Mouse (Mus musculus) hindbrain, embryonic 13.5 days (tissue): ENCODE results near the gene Pdzd2. TPM values are rescaled to one million over a fixed set of nuclear protein-coding genes. Genes with fewer than 3 reads are reported as not detected.

Experiments
- ATAC-seq: fragments of 200-750 bp; cut with Nextera tagmentation; 2 replicates; pipeline ENCODE4 v1.8.0; 2017; ENCODE audit warnings: moderate TSS enrichment; ENCODE audit not compliant: low FRiP score
- H3K27ac ChIP-seq: fragments of 300-500 bp; sonication (generic); 2 replicates; pipeline ENCODE4 v1.5.1; 2015; ENCODE audit warnings: inconsistent platforms, mild to moderate bottlenecking, moderate library complexity
- H3K27me3 ChIP-seq: fragments of 300-500 bp; sonication (generic); 2 replicates; pipeline ENCODE4 v1.6.1; 2015; ENCODE audit warnings: mild to moderate bottlenecking, inconsistent platforms
- H3K36me3 ChIP-seq: fragments of 300-500 bp; sonication (generic); 2 replicates; pipeline ENCODE4 v1.6.1; 2015; ENCODE audit warnings: mild to moderate bottlenecking, inconsistent platforms
- H3K4me1 ChIP-seq: fragments of 300-500 bp; sonication (generic); replicated peaks from 2 replicates; pipeline ENCODE4 v1.6.1; 2015; ENCODE audit warnings: inconsistent platforms
- H3K4me2 ChIP-seq: fragments of 300-500 bp; sonication (generic); 2 replicates; pipeline ENCODE4 v1.6.1; 2015; ENCODE audit warnings: inconsistent platforms, mild to moderate bottlenecking, moderate library complexity
- H3K4me3 ChIP-seq: fragments of 300-500 bp; sonication (generic); 2 replicates; pipeline ENCODE4 v1.5.1; 2015; ENCODE audit warnings: mild to moderate bottlenecking, inconsistent platforms
- H3K9ac ChIP-seq: fragments of 300-500 bp; sonication (generic); 2 replicates; pipeline ENCODE4 v1.6.1; 2015; ENCODE audit warnings: mild to moderate bottlenecking, inconsistent platforms
- H3K9me3 ChIP-seq: fragments of 300-500 bp; sonication (generic); 2 replicates; pipeline ENCODE4 v1.6.1; 2016; ENCODE audit warnings: inconsistent platforms
- WGBS: fragments of 180-500 bp; shearing (Covaris S2); methylation state at CpG from one replicate; pipeline ENCODE4 v1.1.7; 2015; 5-methylcytosine and 5-hydroxymethylcytosine counted together
- polyA plus RNA-seq: library from polyadenylated mRNA; unstranded; fragments of >200 nt; fragmentation: Nextera tagmentation; extraction: Ambion mirVana; gene quantifications from 2 replicates; pipeline ENCODE4 v1.2.1, GENCODE M21; 2015

Pdzd2 gene
- polyA plus RNA-seq, 1 experiment from 2014 or later = 12.3 TPM

GRCm38 (mm10) chr15:12334381-12334780 is 405.3 kb downstream of the Pdzd2 start:
- H3K9ac ChIP-seq = no peak overlapping the region
- H3K27ac ChIP-seq = no peak overlapping the region
- no peaks in the 10 kb centered on the region for H3K27me3 ChIP-seq
- H3K36me3 ChIP-seq = no peaks in the 10 kb centered on the region
- H3K4me2 ChIP-seq = no peak overlapping the region
- ATAC-seq = no peak
- H3K4me1 ChIP-seq = peaks cover 12% of the 10 kb centered on the region
- no peak overlapping the region for H3K4me3 ChIP-seq
- H3K9me3 ChIP-seq = no peaks in the 10 kb centered on the region
- 86% methylated on average over 4 of the region's 4 CpGs for WGBS

DNA sequence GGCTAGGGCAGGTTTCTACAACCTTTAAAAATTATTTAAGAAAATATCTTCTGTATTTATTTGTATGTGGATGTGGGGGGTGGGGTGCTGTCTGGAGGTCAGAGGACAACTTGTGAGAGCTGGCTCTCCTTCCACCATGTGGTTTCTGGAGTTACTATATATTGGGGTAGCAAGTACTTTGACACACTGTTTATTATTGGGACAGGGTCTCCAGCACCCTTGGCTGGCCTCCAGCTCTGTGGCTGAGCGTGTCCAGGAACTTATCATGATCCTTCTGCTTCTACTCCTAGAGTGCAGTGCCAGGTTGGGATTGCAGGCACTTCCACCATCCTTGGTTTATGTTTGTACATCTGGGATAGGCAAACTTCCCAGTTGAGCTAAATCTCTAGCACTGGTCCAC is 408.4 kb downstream of the Pdzd2 start:
- no peak overlapping the region for H3K4me2 ChIP-seq
- no peak overlapping the region for H3K27ac ChIP-seq
- H3K27me3 ChIP-seq = no peaks in the 10 kb centered on the region
- peaks cover 12% of the 10 kb centered on the region for H3K4me1 ChIP-seq
- no peak overlapping the region for H3K9ac ChIP-seq
- WGBS = 61% methylated on average over 1 of the region's 1 CpGs
- H3K9me3 ChIP-seq = no peaks in the 10 kb centered on the region
- no peaks in the 10 kb centered on the region for H3K36me3 ChIP-seq
- no peak for ATAC-seq
- H3K4me3 ChIP-seq = no peak overlapping the region

GRCm38 (mm10) chr15:12330892-12331291 is 408.8 kb downstream of the Pdzd2 start:
- Histone ChIP-seq H3K4me3 (no peak overlapping the region), H3K4me2 (no peak overlapping the region), H3K27ac (no peak overlapping the region), H3K27me3 (no peaks in the 10 kb centered on the region), H3K9ac (no peak overlapping the region), H3K4me1 (peaks cover 12% of the 10 kb centered on the region), H3K9me3 (no peaks in the 10 kb centered on the region), H3K36me3 (no peaks in the 10 kb centered on the region)
- no peak for ATAC-seq

DNA sequence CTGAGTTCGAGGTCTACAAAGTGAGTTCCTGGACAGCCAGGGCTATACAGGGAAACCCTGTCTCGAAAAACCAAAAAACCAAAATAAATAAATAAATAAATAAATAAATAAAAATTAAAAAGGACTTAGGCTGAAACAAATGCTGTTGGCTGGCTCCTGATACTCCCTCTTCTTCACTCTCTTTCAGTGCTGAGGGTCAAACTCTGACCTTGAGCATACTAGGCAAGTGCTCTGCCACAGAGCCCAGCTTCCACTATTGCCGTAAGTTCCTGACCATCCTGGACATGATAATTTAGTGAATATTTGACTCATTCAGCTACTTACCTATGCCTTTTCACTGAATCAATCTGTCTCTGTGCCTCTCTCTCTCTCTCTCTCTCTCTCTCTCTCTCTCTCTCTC is 409.3 kb downstream of the Pdzd2 start:
- H3K9me3 ChIP-seq = no peaks in the 10 kb centered on the region
- H3K36me3 ChIP-seq = no peaks in the 10 kb centered on the region
- H3K4me3 ChIP-seq = no peak overlapping the region
- no peak for ATAC-seq
- H3K4me2 ChIP-seq = no peak overlapping the region
- H3K27ac ChIP-seq = no peak overlapping the region
- no peak overlapping the region for H3K9ac ChIP-seq
- WGBS = 90% methylated on average over 3 of the region's 3 CpGs
- no peaks in the 10 kb centered on the region for H3K27me3 ChIP-seq
- H3K4me1 ChIP-seq = peaks cover 12% of the 10 kb centered on the region

GRCm38 (mm10) chr15:12324326-12324725 is 415.4 kb downstream of the Pdzd2 start:
- no peaks in the 10 kb centered on the region for H3K36me3 ChIP-seq
- no peak overlapping the region for H3K27ac ChIP-seq
- no peaks in the 10 kb centered on the region for H3K9me3 ChIP-seq
- H3K4me3 ChIP-seq = no peak overlapping the region
- ATAC-seq = no peak
- H3K9ac ChIP-seq = no peak overlapping the region
- WGBS = 92% methylated on average over 1 of the region's 1 CpGs
- H3K4me1 ChIP-seq = peaks cover 38% of the 10 kb centered on the region
- peaks cover 10% of the 10 kb centered on the region for H3K27me3 ChIP-seq
- H3K4me2 ChIP-seq = peak overlapping the region; percentile 74

DNA sequence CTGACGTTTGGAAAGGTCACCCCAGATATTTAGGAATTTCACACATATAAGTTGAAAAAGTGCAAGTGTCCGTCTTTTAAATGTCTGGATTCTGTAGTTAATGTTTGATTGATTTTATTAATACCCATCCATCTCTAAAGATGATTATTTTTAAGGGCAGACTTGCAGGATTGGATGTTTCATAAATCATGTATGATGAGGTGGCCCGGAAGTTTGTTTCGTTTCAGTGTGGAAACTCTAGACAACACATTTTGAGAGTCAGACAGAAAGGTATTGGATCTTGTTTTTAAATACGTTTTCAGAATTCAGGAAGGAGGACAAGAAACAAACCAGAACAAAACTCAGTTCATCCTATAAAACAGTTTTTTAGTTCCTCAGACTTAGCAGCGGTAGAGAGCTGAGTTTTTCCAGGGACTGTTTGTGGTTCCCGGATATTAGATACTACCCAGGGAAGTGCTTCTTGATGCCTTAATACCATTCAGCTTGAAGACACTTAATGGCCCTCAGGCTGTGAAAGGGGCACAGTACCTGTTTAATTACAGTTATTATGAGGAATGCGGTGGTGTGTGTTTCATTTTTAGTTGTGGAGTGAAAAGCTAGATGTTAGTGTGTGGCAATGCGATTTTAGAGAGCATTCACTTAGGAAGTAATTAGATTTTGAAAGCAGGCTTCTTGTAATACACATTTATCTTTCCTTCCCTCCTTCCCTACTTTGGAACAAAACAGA is 416.9 kb downstream of the Pdzd2 start:
- Histone ChIP-seq H3K4me3 (peak overlapping the region; percentile 99), H3K27ac (no peak overlapping the region)
- 23% methylated on average over 9 of the region's 9 CpGs for WGBS

DNA sequence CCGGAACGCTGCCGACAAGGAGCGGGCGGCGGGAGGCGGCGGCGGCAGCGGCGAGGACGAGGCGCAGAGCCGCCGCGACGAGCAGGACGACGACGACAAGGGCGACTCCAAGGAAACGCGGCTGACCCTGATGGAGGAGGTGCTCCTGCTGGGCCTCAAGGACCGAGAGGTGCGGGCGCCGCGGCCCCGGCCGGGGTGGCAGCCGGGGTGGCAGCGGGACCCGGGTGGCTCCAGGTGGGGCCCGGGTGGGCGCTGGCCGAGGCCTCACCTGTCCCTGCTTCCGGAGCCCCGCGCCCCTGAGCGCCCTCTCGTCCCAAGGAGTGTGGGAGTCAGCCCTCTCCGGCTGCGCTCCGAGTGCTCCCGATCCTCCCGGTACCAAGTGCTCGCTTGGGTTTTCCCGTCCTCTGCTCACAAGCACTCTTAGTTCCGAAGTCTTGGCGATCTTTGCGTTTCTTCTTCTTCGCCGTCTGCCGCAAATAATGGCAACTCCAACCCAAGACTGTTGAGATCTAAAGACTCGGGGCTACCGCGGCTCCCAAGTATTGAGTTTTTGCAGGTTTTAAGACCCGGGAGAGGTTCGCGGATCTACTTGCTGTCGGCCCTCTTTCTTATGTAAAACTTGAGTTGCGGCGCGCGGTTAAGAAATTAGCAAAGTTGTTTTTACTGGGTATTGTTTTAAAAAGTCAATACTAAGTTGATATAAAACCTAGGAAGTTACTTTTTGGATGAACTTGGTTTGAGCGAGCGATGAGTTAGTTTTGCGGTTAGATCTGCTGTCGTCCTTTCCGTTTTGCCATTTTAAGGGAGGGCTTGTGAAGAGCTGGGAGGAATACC is 417.7 kb downstream of the Pdzd2 start, which contains the start of gene 1810049J17Rik:
Gene 1810049J17Rik (minus strand): TSS at position 112 of the 834 bp plus-strand sequence.
- peak within 1 kb of the TSS; percentile 99 for H3K4me3 ChIP-seq
- H3K4me2 ChIP-seq = peak within 1 kb of the TSS; percentile 74
- H3K27ac ChIP-seq = peak within 1 kb of the TSS; percentile 96
- H3K9ac ChIP-seq = peak within 1 kb of the TSS; percentile 94
- peak; percentile 23 for ATAC-seq
- peaks cover 23% of the 10 kb centered on the region for H3K27me3 ChIP-seq
- peaks cover 38% of the 10 kb centered on the region for H3K4me1 ChIP-seq
- WGBS = under 1% methylated on average over 70 of the region's 70 CpGs
- no peaks in the 10 kb centered on the region for H3K36me3 ChIP-seq
- no peaks in the 10 kb centered on the region for H3K9me3 ChIP-seq

More for the DNA sequence above, 416.9 kb downstream of the Pdzd2 start:
- H3K4me2 ChIP-seq = peak overlapping the region; percentile 74
- H3K9ac ChIP-seq = peak overlapping the region; percentile 94
- H3K9me3 ChIP-seq = no peaks in the 10 kb centered on the region
- H3K36me3 ChIP-seq = no peaks in the 10 kb centered on the region
- peaks cover 38% of the 10 kb centered on the region for H3K4me1 ChIP-seq
- peaks cover 23% of the 10 kb centered on the region for H3K27me3 ChIP-seq
- no peak for ATAC-seq

DNA sequence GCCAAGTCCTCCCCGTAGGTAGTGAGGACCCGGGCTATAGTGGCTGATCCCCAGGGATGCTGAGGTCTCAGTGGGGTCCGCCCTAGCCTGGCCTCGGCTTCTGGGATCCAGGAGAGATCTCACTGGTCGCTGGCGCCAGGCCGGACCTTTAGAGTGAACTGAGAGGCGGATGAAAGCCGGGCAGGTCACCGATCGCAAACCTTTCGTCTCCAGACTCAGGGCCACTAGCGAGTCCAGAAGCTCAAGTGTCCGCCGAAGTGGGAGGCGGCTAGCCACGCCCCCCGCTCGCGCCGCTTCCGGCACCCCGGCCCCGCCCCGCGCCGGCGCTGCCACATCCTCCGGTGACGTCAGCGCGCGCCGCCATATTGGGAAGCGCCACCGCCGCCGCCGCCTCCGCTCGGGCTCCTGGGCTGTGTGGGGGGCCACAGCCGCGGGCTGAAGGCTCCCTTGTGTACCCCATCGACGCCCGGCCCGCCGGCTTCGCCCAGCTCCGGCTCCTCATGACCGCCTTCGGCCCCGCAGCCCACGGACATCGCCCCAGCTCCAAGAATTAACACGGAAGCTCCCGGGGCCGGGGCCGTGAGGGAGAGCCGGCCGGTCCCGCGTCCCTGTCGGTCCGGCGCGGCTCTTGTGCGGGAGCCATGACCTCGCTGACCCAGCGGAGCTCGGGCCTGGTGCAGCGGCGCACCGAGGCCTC is 418.5 kb downstream of the Pdzd2 start, which contains the start of gene Golph3:
Gene Golph3 (plus strand): TSS at position 360 of the 697 bp plus-strand sequence.
- Histone ChIP-seq H3K4me1 (peaks cover 37% of the 10 kb centered on the region), H3K4me2 (peak within 1 kb of the TSS; percentile 74), H3K9me3 (no peaks in the 10 kb centered on the region), H3K27ac (peak within 1 kb of the TSS; percentile 96), H3K27me3 (peaks cover 23% of the 10 kb centered on the region), H3K36me3 (no peaks in the 10 kb centered on the region), H3K9ac (peak within 1 kb of the TSS; percentile 94), H3K4me3 (peak within 1 kb of the TSS; percentile 99)
- ATAC-seq = peak; percentile 96
- WGBS = under 1% methylated on average over 72 of the region's 74 CpGs

DNA sequence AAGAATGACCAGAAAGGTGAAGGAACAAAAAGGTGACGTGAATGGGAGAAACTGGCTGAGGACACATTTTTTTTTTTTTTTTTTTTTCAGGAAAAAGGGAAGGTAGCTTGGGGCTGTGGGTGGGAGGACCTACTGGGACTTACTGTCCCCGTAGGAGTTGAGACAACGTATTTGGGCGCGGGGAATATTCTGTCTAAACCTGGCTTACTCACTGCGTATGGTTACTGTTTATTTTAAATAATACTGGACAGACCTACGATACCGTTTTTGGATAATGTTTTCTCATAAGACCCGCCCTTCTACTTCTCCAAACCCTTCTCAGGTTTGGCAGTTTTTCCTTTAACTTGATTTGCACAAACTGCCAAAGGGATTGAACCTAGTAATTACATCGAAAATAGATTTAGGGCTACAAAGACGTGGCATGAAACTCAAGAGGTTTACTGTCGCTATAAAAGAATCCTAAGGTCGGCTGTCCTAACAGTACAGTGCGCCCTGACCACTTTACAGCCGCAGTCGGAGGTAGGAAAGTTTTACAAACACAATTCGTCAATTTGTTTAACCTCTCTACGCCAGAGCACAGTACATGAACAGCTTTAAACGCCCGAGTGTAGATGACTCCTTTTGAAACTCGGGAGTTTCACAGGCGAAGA is 419.2 kb downstream of the Pdzd2 start:
- peaks cover 35% of the 10 kb centered on the region for H3K4me1 ChIP-seq
- ATAC-seq = no peak
- peak overlapping the region; percentile 99 for H3K4me3 ChIP-seq
- peak overlapping the region; percentile 74 for H3K4me2 ChIP-seq
- peak overlapping the region; percentile 94 for H3K9ac ChIP-seq
- peaks cover 23% of the 10 kb centered on the region for H3K27me3 ChIP-seq
- H3K36me3 ChIP-seq = no peaks in the 10 kb centered on the region
- H3K27ac ChIP-seq = peak overlapping the region; percentile 96; the same call in 1 of the 2 replicates
- no peaks in the 10 kb centered on the region for H3K9me3 ChIP-seq
- 7% methylated on average over 22 of the region's 22 CpGs for WGBS

DNA sequence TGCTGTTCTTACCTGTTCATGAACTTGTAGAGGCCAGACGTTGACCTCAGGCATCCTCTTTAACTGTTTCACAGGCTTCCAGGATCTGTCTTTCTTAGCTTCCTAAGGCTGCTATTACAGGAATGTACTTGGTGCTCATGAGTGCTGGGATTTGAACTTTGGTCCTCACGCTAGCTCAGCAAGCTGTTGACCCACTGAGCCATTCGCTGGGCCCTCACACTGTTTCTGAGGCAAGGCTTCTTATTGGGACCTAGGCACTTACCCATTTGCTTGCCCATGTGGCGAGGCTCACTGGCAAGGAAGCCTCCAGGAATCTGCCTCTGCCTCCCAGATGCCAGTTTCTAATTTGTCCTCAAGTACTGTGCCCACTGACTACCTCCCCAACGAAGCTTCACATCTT is 419.8 kb downstream of the Pdzd2 start:
- H3K27me3 ChIP-seq = peaks cover 23% of the 10 kb centered on the region
- H3K4me2 ChIP-seq = peak overlapping the region; percentile 74; the same call in 1 of the 2 replicates
- H3K9ac ChIP-seq = no peak overlapping the region
- H3K4me3 ChIP-seq = no peak overlapping the region
- ATAC-seq = no peak
- no peaks in the 10 kb centered on the region for H3K9me3 ChIP-seq
- H3K4me1 ChIP-seq = peaks cover 32% of the 10 kb centered on the region
- no peaks in the 10 kb centered on the region for H3K36me3 ChIP-seq
- 51% methylated on average over 5 of the region's 5 CpGs for WGBS
- no peak overlapping the region for H3K27ac ChIP-seq

DNA sequence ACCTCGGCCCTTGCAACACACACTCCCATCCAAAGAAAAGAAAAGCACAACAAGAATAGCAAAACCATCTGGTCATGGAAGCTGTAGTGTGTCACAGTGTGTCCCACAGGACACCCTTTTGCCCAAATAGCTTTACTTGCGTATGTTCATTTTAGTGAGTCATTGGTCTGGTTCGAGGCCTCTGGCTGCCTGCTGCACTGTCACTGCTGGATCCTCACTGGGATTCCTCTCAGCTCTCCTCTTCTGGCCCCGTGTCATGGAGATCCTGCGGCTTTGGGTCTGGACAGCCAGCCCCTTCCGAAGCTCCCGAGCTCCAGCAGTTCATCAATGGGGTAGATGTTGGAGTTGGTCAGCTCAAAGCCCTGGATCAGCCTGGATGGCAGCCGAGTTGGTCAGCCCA is 421.3 kb downstream of the Pdzd2 start:
- Histone ChIP-seq H3K9ac (no peak overlapping the region), H3K27me3 (peaks cover 23% of the 10 kb centered on the region), H3K4me2 (no peak overlapping the region), H3K9me3 (no peaks in the 10 kb centered on the region), H3K36me3 (no peaks in the 10 kb centered on the region), H3K4me1 (peaks cover 18% of the 10 kb centered on the region), H3K27ac (no peak overlapping the region), H3K4me3 (no peak overlapping the region)
- 88% methylated on average over 8 of the region's 8 CpGs for WGBS
- ATAC-seq = no peak
